Mouse (Mus musculus) c-Kit-positive CD71-positive TER-119-positive erythroid progenitor cells, embryonic 14.5 days (primary cell): ENCODE data around the gene Ostf1.

Experiments
- DNase-seq: peaks from one replicate; pipeline ENCODE4 v3.0.0-alpha.2; 2013; ENCODE audit warnings: low spot score

Gene Ostf1

DNA sequence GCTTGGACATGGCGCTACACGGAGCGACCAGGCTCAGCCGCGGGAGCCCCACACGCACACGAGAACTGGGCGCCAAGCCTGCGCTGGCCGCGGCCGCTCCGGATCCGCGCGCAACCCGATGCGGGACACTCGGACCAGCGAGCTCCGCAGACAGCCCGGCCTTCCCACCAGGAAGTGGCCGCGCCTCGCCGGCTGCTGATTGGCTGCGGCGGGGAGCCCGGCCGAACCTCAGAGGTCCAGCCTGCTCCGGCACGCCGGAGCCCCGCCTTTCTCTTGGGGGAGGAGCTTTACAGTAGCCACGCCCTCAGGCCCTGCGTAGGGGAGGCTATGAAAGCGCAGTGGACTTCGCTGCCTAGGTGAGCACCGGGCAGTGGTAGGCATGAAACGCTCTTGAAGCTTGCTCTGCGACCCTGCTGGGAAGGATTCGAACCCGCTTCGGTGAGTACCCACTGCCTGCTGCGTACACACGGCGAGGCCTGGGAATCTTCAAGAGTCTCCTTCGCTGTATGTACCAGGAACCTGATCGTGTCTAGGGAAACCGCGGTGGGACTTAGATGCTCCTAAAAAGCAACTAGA, at the start of gene Ostf1, which contains the start of gene Nmrk1:
Gene Ostf1, minus strand, starts transcription at position 180 of the 576 bp plus-strand sequence.
Gene Nmrk1, plus strand, starts transcription at position 307 of the 576 bp plus-strand sequence.
- DNase-seq, result peak; percentile 91

DNA sequence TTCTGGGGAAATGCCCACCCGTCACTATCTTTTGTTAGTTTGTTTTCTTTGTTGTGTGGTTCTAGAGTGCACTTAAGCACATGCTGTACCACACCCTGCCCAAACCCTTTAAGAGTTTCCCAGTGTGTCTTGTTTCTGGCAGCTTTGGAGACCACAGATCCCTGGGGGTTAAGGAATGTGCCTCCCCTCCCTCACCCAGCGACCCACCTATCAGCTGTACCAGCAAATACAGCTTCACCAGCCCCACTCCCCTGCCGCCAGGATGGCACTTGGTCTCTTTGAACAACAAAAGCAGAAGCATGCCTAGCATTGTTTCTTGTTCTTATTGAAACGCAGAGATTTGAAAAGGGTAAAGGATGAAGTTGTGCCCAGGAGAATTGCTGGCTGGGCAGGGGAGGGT, 41.5 kb upstream of the Ostf1 start:
- no peak for DNase-seq

DNA sequence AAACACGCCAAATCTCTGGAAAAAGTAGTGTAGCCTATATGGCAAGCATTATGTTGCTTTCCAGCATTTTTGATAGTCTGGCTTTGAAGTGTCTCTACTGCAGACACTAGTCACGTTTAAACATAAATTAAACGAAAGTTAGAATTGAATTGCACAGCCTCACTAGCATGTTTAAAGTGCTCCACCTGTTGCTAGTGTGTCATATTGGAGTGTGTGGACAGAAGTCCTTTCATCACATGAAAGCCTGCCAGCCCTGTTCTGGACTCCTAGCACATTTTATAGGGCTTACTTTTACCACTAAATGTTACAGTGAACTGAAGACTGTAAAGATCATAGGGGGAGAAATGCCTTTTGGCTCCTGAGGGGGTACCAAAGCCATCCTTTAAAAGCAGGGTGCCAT, 40.9 kb upstream of the Ostf1 start:
- DNase-seq, result no peak

DNA sequence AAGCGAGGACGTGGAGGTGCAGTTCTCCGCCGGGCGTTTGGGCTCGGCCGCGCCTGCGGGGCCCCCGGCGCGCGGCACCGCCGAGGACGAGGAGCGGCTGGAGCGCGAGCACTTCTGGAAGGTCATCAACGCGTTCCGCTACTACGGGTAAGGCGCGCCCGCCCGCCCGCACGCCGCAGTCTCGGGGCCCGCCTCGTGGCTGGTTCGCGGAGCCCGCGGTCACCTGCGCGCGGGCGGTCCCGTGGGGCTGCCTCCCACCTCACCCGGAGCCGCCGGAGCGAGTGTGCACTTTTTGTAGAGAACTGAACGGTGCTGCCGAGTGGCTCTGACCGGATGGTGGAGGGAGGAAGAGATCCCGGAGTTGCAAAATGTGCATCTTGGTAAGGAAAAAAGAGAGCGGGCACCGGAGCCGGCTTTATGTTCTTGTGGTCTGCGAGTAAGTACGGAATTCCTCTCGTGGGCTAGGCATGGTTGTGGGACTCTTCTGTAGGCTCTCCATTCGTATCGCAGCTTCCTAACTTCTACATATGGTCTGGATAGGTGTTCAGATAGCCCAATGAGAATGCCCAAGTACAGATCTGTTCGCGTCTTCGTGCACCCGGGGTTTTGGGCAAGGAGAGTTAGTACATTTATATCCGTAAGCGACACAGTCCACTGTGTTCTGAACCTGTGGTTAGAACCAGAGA, 39.6 kb upstream of the Ostf1 start:
- DNase-seq, result peak; percentile 50

DNA sequence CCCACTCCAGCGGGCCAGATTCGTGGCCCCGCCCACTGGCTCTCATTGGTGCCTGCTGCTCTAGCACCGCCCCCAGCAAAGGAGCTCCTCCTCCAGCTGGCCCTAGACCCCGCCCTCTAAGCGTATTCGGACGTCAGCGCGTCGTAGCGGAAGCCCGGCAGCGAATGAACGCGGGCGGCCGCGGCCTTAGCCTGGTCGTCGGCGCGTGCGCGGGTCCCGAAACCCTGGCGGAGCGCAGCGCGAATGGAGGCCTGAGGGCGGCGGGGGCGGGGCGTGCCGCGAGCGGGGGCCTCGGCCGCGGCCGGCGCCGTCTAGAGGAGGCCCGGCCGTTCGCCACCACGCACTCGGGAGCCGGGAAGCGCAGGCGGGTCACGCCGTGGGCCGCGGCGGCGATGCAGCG, 39.0 kb upstream of the Ostf1 start, which contains the start of gene Carnmt1:
Gene Carnmt1, plus strand, starts transcription at position 157 of the 400 bp plus-strand sequence.
- DNase-seq, result peak; percentile 98

DNA sequence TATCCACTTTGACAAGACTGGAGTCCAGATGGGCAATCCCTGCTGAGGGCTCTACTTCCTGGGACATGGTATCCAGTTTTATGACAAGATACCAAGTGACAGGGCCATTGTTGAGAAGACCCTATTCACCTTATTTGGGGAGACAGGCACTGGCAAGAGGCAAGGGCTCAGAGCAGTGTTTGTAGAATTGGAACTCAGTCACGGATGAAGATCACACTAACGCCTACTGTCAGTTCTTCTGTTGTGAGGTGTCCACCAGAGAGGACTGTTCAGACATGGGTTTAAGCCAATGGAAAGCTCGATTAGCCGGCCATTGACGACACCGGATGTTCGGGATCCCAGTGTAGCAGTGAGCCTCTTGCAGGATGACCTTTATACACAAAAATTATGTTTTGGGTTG, 37.9 kb upstream of the Ostf1 start:
- DNase-seq, result no peak

DNA sequence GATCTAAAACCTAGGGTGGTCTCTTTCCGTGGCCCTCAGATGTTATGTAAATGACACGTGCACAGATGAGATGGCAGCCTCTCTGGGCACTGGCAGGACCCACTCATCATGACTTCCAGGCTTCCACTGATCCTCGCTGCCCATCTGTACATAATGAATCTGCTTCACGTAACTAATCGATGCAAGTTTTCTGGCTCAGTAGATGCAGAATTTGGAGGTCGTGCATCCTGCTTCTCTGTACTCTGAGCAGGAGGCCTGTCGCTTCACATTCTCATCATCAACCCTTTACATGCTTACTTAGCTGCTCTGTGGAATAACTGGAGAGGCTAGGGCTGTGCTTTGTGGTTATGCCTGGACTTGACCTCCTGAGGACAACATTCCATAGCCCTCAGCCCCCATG, 35.3 kb upstream of the Ostf1 start:
- no peak for DNase-seq

DNA sequence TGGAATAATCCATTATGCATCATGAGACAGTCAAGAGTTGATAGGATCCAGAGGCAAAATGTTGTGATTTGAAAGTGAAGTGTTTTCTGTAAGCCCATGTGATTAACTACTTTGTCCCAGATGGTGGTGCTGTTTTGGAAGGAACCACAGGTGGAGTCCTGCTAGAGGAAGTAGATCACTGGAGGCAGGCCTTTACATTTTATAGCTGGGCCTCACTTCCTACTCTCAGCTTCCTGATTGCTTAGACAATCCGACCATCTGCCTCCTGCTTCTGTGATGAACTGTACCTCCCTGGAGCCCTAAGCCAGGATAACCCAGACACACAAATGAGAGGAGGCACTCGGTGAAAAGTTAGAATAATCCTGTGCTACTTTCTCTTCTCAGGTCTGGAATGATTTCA, 32.3 kb upstream of the Ostf1 start:
- no peak for DNase-seq

DNA sequence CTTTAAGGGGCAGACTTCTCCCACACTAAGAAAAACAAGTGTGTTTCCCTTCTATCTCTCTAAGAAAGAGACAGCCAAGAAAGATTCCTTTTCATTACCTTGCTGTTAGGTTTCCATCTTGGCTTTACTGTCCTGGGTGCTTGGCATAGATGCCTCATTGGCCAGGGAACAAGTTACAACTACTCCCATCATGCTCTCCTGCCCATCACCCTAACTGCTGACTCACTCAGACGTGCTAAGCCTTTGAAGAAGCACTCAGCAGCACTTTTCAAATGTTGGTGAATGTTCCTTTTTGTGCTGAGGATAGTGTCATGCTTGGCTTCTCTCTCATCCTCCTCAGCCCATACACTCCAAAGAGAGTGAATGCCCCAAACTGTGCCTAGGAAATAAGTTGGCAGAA, 30.1 kb upstream of the Ostf1 start:
- DNase-seq, result no peak

DNA sequence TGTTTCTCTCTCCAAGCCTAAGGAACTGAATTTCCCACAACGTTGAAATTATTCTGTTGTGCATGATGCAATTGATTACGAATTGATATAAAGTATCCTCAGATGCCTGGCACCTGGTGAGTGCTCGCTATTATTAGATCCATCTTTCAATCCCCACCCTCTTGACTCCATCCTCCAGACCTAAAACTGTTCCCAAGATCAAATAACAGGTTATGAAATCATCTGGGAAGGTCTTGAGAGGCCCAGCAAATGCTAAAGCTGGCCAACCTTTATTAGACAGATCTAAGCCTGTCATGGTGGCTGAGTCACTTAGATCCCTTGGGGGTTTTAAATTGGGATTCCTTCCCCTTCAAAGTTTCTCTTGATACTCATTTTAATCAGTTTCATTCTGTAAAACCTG, 28.8 kb upstream of the Ostf1 start:
- DNase-seq, result no peak

DNA sequence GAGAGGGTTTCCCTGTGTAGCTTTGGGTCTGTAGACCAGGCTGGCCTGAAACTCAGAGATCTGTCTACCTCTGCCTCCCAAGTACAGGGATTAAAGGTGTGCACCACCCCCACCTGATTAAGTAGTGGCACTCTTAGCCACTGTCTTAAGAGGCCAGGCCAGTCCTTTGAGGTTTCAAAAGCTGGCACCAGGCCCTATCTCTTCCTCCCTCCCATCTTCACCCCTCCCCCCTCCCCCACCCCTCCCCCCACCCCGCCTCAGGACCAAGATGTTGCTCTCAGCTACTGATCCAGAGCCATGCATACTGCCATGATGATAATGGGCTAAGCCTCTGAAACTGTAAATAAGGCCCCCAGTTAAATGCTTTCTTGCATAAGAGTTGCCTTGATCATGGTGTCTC, 27.7 kb upstream of the Ostf1 start:
- no peak for DNase-seq

DNA sequence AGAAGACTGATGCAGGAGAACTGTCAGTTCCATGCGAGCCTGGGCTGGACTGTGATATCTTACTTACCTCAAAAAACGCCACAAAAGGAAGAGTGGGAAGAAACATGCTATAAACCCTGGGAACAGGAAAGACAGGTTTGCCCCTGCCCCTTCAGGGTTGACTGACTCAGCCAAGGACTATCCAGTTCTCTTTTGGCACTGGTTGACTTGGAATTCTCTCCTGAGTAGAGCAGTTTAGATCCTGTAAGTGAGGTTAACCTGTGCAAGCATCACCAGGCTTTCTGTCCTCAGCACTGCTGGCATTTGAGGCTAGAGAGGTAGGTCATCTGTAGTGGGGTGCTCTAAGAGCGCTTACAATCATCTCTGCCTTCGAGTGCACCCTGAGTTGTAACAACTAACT, 26.9 kb upstream of the Ostf1 start:
- DNase-seq, result no peak

DNA sequence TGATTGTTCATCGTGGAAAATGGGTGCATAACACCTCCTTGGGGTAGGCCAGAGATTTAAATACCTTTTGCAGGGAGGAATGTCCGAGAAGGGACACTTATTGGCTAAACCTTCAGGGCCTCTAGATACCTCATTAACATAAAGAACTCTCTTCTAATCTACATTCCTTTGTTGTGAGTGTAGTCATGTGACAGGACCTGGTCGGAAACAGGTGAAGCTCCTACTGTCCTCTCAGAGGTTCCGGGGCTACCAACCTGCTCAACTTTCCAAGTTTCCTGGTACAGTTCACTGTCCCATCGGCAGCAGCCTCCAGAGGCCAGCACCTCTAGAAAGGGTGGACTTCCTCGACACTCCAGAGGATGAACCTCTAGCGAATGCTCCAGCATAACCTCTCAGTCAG, 24.4 kb upstream of the Ostf1 start:
- no peak for DNase-seq

DNA sequence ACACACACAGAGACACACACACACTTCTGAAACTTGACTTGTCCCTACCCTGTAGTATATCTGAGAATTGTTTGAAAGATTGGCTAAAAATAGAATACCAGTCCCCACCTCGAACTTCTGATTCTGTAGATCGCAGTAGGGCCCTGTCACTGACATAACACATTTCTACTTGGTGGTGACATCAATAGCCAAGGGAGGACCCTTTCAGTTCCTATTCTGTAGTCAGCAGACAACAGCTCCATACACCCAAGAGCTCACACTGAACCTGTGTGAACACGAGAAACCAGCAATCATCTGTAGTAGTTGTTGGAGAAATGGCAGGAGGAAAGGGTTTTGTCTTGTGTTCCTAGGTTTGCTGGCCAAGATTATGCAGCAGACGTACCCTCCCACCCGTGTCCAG, 23.4 kb upstream of the Ostf1 start:
- no peak for DNase-seq

DNA sequence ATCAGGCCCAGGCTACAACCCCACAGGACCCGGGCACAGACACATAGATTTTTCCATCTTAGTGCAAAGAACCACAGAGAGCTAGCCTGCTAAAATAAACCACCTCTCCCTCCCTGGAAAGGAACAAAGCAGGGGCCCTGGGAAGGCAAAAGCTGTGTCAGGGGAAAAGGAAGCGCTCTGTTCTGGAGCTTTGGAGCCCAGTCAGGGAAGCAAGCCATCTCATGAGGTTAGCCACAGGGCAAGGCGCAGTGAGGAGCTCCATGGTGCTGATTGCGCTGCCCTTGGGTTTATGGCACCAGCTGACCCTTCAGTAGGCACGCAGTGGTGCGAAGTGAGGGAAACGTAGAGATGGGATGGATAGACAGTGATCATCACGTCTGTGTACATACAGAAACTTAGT, 22.7 kb upstream of the Ostf1 start:
- no peak for DNase-seq

DNA sequence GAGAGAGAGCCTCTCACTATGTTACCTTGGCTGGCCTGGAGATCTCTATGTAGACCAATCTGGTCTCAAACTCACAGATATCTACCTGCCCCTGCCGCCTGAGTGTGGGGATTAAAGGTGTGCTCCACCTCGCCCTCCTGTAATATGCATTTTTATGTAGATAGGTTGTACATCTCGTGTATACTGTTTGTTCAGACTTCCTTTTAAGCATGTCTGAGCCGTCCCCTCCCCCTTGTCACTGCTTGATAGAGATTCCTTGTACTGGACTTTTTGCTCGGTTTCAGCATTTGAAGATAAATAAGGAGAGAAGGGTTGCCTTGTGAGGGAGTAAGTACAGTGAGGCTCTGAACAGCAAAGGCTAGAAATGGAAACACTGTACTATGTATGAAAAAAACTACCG, 21.4 kb upstream of the Ostf1 start:
- DNase-seq, result no peak

DNA sequence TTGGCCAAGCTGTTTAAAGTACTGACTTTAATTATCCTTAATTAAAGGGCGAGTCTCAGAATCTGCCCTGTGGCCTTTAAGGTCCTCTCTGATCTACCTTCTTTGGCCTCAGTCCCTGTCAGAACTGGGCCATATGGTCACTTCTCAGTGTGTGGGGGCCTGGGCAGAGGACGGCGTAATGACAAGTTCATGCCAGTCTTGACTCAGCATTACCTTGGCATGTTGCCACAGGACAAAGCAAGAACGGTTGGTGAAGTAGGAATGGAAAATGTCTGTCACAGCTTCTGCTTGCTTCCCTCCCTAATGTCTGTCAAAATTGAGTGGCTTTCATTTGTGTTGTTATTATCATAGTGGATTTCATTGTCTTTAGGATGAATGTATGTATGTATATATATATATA, 21.0 kb upstream of the Ostf1 start:
- no peak for DNase-seq

DNA sequence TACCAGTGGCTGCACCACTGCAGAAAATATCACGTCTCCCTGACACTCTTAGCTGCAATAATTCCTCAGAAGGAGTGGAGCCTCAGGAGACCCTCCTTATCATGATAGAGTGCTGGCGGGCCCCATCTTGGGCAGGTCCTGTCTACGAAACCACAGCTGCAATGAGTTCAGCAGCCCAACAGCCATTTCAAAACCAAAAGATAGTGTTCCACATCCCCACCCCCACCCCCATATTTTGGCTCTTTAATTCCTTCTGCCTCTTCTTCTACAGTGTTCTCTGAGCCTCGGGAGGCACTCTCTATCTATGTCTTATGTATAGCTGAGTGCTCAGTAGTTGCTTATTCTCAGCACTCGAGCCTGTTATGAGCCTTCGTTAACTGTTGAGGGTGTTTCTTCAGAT, 18.9 kb upstream of the Ostf1 start:
- DNase-seq, result no peak

DNA sequence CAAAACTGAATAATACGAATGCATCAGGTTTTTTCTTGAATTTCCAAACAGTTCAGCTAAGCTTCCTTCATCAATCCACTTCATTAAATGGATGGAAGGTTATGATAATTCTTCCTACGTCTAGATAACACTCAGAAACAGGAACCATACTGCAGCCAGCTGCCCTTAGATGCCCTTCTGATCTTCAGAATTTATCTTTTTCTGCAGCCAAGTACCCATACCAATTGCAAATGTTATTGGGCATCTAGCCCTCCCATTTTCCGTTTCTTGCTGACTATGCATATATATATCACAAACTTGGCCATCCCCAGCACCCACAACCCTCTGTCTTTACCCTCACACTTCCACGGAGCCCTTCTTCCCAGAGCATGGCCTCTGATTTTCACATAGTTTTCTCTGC, 18.3 kb upstream of the Ostf1 start:
- DNase-seq, result no peak

DNA sequence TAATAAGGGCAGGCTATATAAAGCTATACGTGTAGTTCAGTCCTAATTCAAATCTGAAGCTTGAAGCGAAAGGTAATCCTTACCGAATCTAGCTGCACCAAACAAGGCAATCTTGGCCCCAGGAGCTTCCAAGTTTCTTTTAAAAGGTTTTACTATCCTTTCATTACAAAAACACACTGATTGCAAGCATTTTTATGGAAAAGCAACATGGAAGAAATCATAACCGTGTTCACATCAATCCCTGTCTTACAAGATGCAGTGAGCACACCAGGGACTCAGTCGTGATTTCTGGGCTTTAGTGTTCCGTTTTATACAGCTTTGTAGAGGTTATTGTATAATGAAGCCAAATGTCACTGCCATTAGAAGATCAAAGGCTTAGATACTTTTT, 16.9 kb upstream of the Ostf1 start:
- no peak for DNase-seq

DNA sequence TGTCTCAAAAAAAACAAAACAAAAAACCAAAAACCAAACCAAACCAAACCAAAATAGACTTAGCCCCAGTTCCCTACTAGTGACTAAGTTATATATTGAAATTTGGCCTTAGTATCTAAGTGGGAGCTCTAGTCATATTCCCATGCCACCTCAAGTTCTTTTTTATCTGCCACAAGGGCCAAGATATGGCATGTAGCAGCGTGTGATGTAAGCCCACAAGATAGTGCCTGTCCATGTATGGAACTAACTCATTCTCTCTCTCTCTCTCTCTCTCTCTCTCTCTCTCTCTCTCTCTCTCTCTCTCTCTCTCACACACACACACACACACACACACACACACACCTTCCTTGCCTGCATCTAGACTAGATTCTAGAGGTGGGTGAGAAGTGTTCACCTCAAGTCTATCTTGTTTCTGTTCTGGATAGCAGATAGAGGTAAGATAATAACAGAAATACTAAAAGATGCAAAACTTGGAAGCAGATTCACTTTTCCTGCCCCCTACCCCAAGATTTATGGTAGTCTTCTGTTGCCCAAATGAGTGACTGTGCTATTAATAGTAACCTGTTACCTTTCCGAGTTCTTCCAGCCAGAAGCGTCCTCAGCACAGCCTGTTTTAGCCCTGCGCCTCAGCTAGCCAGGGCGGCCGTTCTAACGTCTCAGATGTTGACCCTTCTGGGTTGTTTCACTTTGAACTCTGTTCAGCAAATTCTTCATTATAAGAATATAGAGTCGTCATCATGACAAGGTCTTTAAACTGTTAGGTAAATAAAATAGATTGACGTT, 16.3 kb upstream of the Ostf1 start:
- no peak for DNase-seq

DNA sequence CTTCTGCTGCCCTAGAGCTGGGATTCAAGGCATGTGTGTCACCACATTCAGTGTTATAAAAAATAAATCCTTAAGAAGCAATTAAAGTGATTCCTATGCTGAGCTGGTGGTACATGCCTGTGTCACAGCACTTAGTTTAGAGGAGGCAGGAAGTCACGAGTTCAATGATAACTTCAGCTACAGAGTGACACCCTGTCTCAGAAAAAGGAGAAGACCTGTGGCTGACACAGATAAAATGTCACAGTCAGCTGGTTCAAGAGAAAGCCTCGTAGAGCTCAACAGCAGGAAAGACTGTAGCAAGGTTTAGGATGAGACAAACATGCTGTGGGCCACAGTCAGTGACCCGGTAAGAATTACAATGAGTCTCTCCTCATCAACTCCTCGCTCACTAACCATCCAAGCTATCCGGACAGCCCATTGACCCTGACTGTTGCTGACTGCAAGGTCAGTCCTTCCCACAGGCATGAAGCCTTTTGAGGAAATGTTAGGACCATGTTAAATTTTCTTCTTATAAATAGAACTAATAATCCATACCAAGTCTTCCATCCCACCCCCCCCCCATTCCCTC, 15.3 kb upstream of the Ostf1 start:
- peak; percentile 70 for DNase-seq

DNA sequence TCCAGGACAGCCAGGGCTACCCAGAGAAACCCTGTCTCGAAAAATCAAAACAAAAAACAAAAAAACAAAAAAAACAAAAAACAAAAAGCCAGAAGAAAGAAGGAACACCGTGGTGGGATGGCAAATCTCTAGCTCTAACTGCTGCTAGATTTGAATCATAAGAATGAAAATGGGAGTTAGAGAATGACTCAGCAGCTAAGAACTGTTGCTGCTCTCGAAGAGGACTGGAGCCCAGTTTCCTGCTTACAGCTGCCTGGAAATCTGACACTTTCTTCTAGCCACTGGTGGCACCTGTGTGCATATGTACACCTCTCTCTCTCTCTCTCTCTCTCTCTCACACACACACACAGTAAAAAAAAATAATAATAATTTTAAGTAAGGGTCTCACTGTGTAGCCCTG, 14.8 kb upstream of the Ostf1 start:
- DNase-seq, result no peak
